Mouse (Mus musculus) lung, embryonic 15.5 days (tissue): Measurements from ENCODE around the gene Magi1. TPM values are rescaled to one million over a fixed set of nuclear protein-coding genes. Genes with fewer than 3 reads are reported as not detected.

Source experiments
- ATAC-seq: fragments of 200-750 bp; cut with Nextera tagmentation; 2 replicates; pipeline ENCODE4 v1.8.0; 2017; ENCODE audit warnings: moderate number of reproducible peaks, borderline replicate concordance; ENCODE audit not compliant: low FRiP score, low TSS enrichment; ENCODE audit errors: extremely low read depth
- H3K27ac ChIP-seq: fragments of 300-500 bp; sonication (generic); 2 replicates; pipeline ENCODE4 v1.5.1; 2015; ENCODE audit warnings: moderate library complexity, mild to moderate bottlenecking, inconsistent platforms
- H3K27me3 ChIP-seq: fragments of 300-500 bp; sonication (generic); 2 replicates; pipeline ENCODE4 v1.6.1; 2015; ENCODE audit warnings: inconsistent platforms
- H3K36me3 ChIP-seq: fragments of 300-500 bp; sonication (generic); 2 replicates; pipeline ENCODE4 v1.6.1; 2015; ENCODE audit warnings: inconsistent platforms
- H3K4me1 ChIP-seq: fragments of 300-500 bp; sonication (generic); 2 replicates; pipeline ENCODE4 v1.6.1; 2015; ENCODE audit warnings: inconsistent platforms
- H3K4me2 ChIP-seq: fragments of 300-500 bp; sonication (generic); 2 replicates; pipeline ENCODE4 v1.6.1; 2015; ENCODE audit warnings: inconsistent platforms, mild to moderate bottlenecking, moderate library complexity
- H3K4me3 ChIP-seq: fragments of 300-500 bp; sonication (generic); 2 replicates; pipeline ENCODE4 v1.5.1; 2015; ENCODE audit warnings: mild to moderate bottlenecking, inconsistent platforms
- H3K9ac ChIP-seq: fragments of 300-500 bp; sonication (generic); 2 replicates; pipeline ENCODE4 v1.6.1; 2015; ENCODE audit warnings: inconsistent platforms
- H3K9me3 ChIP-seq: fragments of 300-500 bp; sonication (generic); 2 replicates; pipeline ENCODE4 v1.6.1; 2016; ENCODE audit warnings: inconsistent platforms
- WGBS: fragments of 180-500 bp; shearing (Covaris S2); methylation state at CpG from one replicate; pipeline ENCODE4 v1.1.7; 2015; 5-methylcytosine and 5-hydroxymethylcytosine counted together
- polyA plus RNA-seq: library from polyadenylated mRNA; unstranded; fragments of >200 nt; fragmentation: Nextera tagmentation; extraction: Ambion mirVana; gene quantifications from 2 replicates; pipeline ENCODE4 v1.2.1, GENCODE M21; 2015

The Magi1 gene
- polyA plus RNA-seq, 1 experiment from 2014 or later, result 9.0 TPM

GRCm38 (mm10) chr6:93981211-93981610 lies 302.5 kb downstream of the Magi1 start:
- ATAC-seq, result no peak

DNA sequence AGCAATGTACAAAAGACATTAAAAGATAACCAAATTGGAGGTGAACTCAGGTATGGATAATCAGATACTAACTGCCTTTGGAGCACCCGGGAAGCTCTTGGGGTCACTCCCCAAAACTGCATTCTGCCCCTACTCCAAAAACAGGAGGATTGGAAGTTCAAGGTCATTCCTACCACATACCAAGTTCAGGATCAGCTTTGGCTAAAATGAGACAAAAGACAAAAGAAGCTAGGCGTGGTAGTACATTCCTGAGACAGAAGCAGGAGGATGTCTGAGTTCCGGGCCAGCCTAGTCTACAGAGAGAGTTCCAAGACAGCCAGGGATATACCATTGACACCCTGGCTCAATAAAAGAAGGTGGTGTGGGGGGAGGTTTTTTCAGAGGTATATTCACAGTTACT lies 304.5 kb downstream of the Magi1 start:
- ATAC-seq, result no peak
- Histone ChIP-seq H3K27me3 (no peaks in the 10 kb centered on the region), H3K27ac (no peak overlapping the region), H3K4me2 (no peak overlapping the region), H3K4me1 (no peaks in the 10 kb centered on the region; the same call in 1 of the 2 replicates), H3K9ac (no peak overlapping the region), H3K9me3 (no peaks in the 10 kb centered on the region; the same call in 1 of the 2 replicates), H3K4me3 (no peak overlapping the region), H3K36me3 (no peaks in the 10 kb centered on the region)
- 86% methylated on average over 3 of the region's 3 CpGs for WGBS

More at GRCm38 (mm10) chr6:93981211-93981610, 302.5 kb downstream of the Magi1 start:
- no peaks in the 10 kb centered on the region; the same call in 1 of the 2 replicates for H3K4me1 ChIP-seq
- no peaks in the 10 kb centered on the region for H3K27me3 ChIP-seq
- H3K9me3 ChIP-seq, result no peaks in the 10 kb centered on the region; the same call in 1 of the 2 replicates
- no peak overlapping the region for H3K27ac ChIP-seq
- H3K9ac ChIP-seq, result no peak overlapping the region
- H3K4me2 ChIP-seq, result no peak overlapping the region
- H3K4me3 ChIP-seq, result no peak overlapping the region
- WGBS, result 52% methylated on average over 8 of the region's 8 CpGs
- no peaks in the 10 kb centered on the region for H3K36me3 ChIP-seq

DNA sequence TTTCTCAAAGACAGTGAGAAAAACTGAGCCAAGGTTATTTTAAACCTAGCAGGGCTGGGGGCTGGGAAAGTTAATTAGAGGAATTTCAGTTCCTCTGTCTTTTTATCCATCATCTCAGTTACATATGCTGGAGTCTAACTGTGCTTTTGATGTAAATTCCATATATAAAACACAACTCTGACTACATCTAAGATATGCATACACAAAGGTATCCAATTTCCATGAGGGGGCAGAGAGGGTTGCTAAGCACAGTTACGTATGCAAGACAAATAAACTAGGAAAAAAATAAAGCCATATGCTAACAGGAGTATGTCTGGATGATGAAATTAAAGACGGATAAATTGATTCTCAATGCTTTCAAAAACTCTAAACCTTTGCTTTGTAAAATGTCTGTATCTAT lies 315.0 kb downstream of the Magi1 start:
- no peak overlapping the region for H3K4me2 ChIP-seq
- H3K27me3 ChIP-seq, result no peaks in the 10 kb centered on the region
- H3K36me3 ChIP-seq, result no peaks in the 10 kb centered on the region
- no peak overlapping the region for H3K4me3 ChIP-seq
- no peak for ATAC-seq
- 51% methylated on average over 2 of the region's 2 CpGs for WGBS
- H3K27ac ChIP-seq, result no peak overlapping the region
- H3K9ac ChIP-seq, result no peak overlapping the region
- H3K4me1 ChIP-seq, result no peaks in the 10 kb centered on the region
- no peaks in the 10 kb centered on the region for H3K9me3 ChIP-seq

DNA sequence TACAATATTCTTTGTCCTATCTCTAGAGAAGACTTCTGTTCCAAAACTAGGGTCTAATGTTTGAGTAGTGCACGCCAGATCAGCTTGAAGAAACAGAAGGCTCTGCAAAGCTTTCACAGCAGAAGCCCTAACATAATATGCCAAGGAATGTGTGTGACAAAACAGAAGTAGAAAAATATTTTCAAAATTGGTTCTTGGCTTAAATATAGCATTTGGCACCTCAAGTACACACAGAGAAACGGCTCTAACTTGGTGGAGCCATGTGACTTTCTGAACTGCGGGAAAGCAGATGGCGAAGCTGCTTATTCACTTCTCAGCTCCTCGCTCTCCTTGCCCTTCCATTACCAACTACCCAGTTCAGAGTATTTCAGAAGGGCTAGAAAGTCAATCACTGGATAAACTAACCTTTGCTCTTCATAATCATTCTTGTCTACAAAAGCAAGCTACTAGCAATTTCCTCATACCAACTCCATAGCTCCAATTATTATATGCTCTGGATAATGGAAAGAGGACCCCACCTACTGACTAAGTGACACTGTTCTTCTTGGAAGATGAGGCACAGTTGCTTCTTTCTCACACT lies 320.9 kb downstream of the Magi1 start:
- ATAC-seq, result no peak
- 70% methylated on average over 5 of the region's 5 CpGs for WGBS
- no peak overlapping the region for H3K27ac ChIP-seq

DNA sequence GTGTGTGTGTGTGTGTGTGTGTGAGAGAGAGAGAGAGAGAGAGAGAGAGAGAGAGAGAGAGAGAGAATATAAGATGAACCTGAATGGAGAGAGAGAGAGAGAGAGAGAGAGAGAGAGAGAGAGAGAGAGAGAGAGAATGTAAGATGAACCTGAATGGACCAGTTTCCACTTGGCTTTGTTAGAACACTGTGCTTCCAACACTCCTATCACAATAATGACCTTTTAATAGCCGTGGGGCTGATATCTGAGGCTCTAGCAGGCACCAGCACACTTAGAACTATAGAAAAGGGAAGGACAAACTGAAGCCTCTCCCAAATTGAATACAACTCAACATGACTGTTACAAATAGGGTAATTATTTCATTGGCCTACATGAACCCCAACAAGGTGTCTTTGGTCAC lies 321.9 kb downstream of the Magi1 start:
- H3K4me1 ChIP-seq, result no peaks in the 10 kb centered on the region
- WGBS, result 67% methylated on average over 1 of the region's 1 CpGs
- no peak for ATAC-seq
- no peaks in the 10 kb centered on the region for H3K36me3 ChIP-seq
- H3K27ac ChIP-seq, result no peak overlapping the region
- H3K4me3 ChIP-seq, result no peak overlapping the region
- no peaks in the 10 kb centered on the region for H3K27me3 ChIP-seq
- no peaks in the 10 kb centered on the region for H3K9me3 ChIP-seq
- no peak overlapping the region for H3K9ac ChIP-seq
- no peak overlapping the region for H3K4me2 ChIP-seq

More for the DNA sequence above, 320.9 kb downstream of the Magi1 start:
- Histone ChIP-seq H3K27me3 (no peaks in the 10 kb centered on the region), H3K9me3 (no peaks in the 10 kb centered on the region), H3K9ac (no peak overlapping the region), H3K4me2 (no peak overlapping the region), H3K36me3 (no peaks in the 10 kb centered on the region), H3K4me1 (no peaks in the 10 kb centered on the region), H3K4me3 (no peak overlapping the region)

DNA sequence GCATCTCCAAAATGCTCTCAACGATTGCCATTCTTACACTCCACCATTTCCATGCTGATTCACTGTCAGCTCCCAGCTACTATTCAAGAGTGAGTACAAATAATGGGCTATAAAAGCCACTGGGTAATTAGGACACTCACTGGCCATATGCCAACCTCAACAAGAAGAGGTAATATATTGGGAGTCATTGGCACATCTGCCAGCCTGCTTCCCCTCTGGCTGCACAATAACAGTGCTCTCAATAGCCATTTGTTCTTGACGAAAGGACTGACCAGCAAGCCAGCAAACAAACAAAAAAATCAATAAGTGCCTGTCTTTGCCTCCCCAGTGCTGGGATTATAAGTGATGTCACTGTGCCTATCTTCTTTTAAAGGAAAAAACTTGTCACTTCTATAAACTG lies 326.5 kb downstream of the Magi1 start:
- Histone ChIP-seq H3K27ac (no peak overlapping the region), H3K4me1 (no peaks in the 10 kb centered on the region), H3K36me3 (no peaks in the 10 kb centered on the region), H3K9me3 (no peaks in the 10 kb centered on the region), H3K4me3 (no peak overlapping the region), H3K27me3 (no peaks in the 10 kb centered on the region), H3K9ac (no peak overlapping the region), H3K4me2 (no peak overlapping the region)
- 62% methylated on average over 2 of the region's 2 CpGs for WGBS
- no peak for ATAC-seq

DNA sequence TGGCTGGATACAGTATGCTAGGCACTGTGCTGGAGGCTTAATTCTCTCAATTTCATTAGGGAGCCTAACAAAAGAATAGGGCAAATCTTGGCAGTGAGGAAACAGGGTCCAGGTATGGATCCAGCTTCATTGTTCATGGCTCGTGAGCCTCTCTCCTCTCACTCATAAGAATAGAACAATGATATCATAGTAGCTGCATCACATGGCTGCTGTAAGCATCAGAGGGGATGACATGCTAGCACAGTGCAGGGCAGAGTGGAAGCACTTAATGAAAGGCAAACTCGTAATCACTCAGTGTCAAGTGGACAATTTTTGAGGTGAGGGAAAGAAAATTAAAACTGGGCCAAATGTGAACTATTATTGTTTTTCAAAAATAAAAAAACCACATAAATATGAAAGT lies 337.1 kb downstream of the Magi1 start:
- H3K9me3 ChIP-seq, result no peaks in the 10 kb centered on the region
- no peak overlapping the region for H3K27ac ChIP-seq
- no peak overlapping the region for H3K4me3 ChIP-seq
- no peak overlapping the region for H3K4me2 ChIP-seq
- H3K27me3 ChIP-seq, result no peaks in the 10 kb centered on the region
- no peaks in the 10 kb centered on the region for H3K4me1 ChIP-seq
- H3K9ac ChIP-seq, result no peak overlapping the region
- no peak for ATAC-seq
- no peaks in the 10 kb centered on the region for H3K36me3 ChIP-seq
- WGBS, result 55% methylated on average over 2 of the region's 2 CpGs

GRCm38 (mm10) chr6:93936359-93936758 lies 347.4 kb downstream of the Magi1 start:
- no peaks in the 10 kb centered on the region for H3K27me3 ChIP-seq
- WGBS, result 83% methylated on average over 6 of the region's 6 CpGs

GRCm38 (mm10) chr6:93935793-93936192 lies 347.9 kb downstream of the Magi1 start:
- H3K9me3 ChIP-seq, result no peaks in the 10 kb centered on the region
- ATAC-seq, result no peak
- no peaks in the 10 kb centered on the region for H3K4me1 ChIP-seq
- H3K4me3 ChIP-seq, result no peak overlapping the region
- H3K9ac ChIP-seq, result no peak overlapping the region
- WGBS, result 75% methylated on average over 4 of the region's 4 CpGs
- no peak overlapping the region for H3K27ac ChIP-seq
- no peak overlapping the region for H3K4me2 ChIP-seq
- no peaks in the 10 kb centered on the region for H3K27me3 ChIP-seq
- no peaks in the 10 kb centered on the region for H3K36me3 ChIP-seq

More at GRCm38 (mm10) chr6:93936359-93936758, 347.4 kb downstream of the Magi1 start:
- ATAC-seq, result no peak
- H3K27ac ChIP-seq, result no peak overlapping the region
- no peak overlapping the region for H3K9ac ChIP-seq
- H3K4me3 ChIP-seq, result no peak overlapping the region
- no peaks in the 10 kb centered on the region for H3K4me1 ChIP-seq
- H3K9me3 ChIP-seq, result no peaks in the 10 kb centered on the region
- H3K4me2 ChIP-seq, result no peak overlapping the region
- H3K36me3 ChIP-seq, result no peaks in the 10 kb centered on the region

DNA sequence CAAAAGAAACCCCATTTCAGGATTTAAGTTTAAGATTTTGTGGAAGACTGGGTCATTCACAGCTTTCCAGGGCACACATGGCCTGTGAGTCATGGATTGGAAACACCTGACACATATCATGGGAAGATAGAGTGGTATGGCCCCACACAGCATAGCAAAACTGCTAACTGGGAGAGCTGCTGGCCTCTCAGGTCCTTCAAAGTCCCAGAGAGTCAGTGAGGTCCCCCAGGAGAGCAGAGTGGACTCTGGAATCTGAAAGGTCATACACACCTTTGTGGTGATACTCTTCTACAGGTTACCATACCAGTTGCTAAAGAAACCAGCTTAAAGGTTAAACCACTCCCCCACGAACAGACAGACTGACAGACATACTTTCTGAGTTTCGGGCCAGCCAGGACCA lies 349.0 kb downstream of the Magi1 start:
- no peak for ATAC-seq
- 64% methylated on average over 2 of the region's 2 CpGs for WGBS
- H3K27me3 ChIP-seq, result no peaks in the 10 kb centered on the region
- H3K4me1 ChIP-seq, result no peaks in the 10 kb centered on the region
- H3K9me3 ChIP-seq, result no peaks in the 10 kb centered on the region
- no peak overlapping the region for H3K27ac ChIP-seq
- no peaks in the 10 kb centered on the region for H3K36me3 ChIP-seq
- H3K9ac ChIP-seq, result no peak overlapping the region
- no peak overlapping the region for H3K4me2 ChIP-seq
- H3K4me3 ChIP-seq, result no peak overlapping the region

- WGBS, result 91% methylated on average over 2 of the region's 2 CpGs
- H3K9ac ChIP-seq, result no peak overlapping the region
- no peak overlapping the region for H3K4me3 ChIP-seq
- H3K4me2 ChIP-seq, result no peak overlapping the region
- no peak overlapping the region for H3K27ac ChIP-seq
- no peaks in the 10 kb centered on the region for H3K36me3 ChIP-seq
- no peak for ATAC-seq
- H3K27me3 ChIP-seq, result no peaks in the 10 kb centered on the region
- no peaks in the 10 kb centered on the region for H3K9me3 ChIP-seq
- no peaks in the 10 kb centered on the region for H3K4me1 ChIP-seq
Observed at GRCm38 (mm10) chr6:93924568-93924967, 359.1 kb downstream of the Magi1 start.

GRCm38 (mm10) chr6:93923972-93924371 lies 359.7 kb downstream of the Magi1 start:
- no peaks in the 10 kb centered on the region for H3K27me3 ChIP-seq
- H3K9me3 ChIP-seq, result no peaks in the 10 kb centered on the region
- no peak overlapping the region for H3K4me3 ChIP-seq
- H3K4me2 ChIP-seq, result no peak overlapping the region
- H3K36me3 ChIP-seq, result no peaks in the 10 kb centered on the region
- H3K27ac ChIP-seq, result no peak overlapping the region
- H3K9ac ChIP-seq, result no peak overlapping the region
- no peak for ATAC-seq
- no peaks in the 10 kb centered on the region for H3K4me1 ChIP-seq
- 68% methylated on average over 3 of the region's 3 CpGs for WGBS

- no peak overlapping the region for H3K9ac ChIP-seq
- H3K27ac ChIP-seq, result no peak overlapping the region
- H3K27me3 ChIP-seq, result no peaks in the 10 kb centered on the region
- no peak overlapping the region for H3K4me3 ChIP-seq
- no peak for ATAC-seq
- H3K36me3 ChIP-seq, result no peaks in the 10 kb centered on the region
- H3K9me3 ChIP-seq, result no peaks in the 10 kb centered on the region
- WGBS, result 70% methylated on average over 5 of the region's 5 CpGs
- no peak overlapping the region for H3K4me2 ChIP-seq
- H3K4me1 ChIP-seq, result no peaks in the 10 kb centered on the region
Observed at GRCm38 (mm10) chr6:93923351-93923750, 360.4 kb downstream of the Magi1 start.
